Mouse (Mus musculus) neural tube, embryonic 14.5 days (tissue): ENCODE data around the gene Phldb1. TPM values are rescaled to one million over a fixed set of nuclear protein-coding genes. Genes with fewer than 3 reads are reported as not detected.
"Not testable (repeated sequence)": the region's sequence is repeated elsewhere in the genome, so short reads cannot be mapped to it uniquely, and the experiment has no call there.

Experiments
- ATAC-seq: fragments of 200-750 bp; cut with Nextera tagmentation; 2 replicates; pipeline ENCODE4 v1.8.0; 2017; ENCODE audit warnings: low read depth, mild to moderate bottlenecking, moderate TSS enrichment, moderate library complexity
- H3K27ac ChIP-seq: fragments of 300-500 bp; sonication (generic); 2 replicates; pipeline ENCODE4 v1.5.1; 2014; ENCODE audit warnings: low read depth, mild to moderate bottlenecking, control low read depth, low read length, moderate library complexity, mixed read lengths
- H3K27me3 ChIP-seq: fragments of 300-500 bp; sonication (generic); 2 replicates; pipeline ENCODE4 v1.6.1; 2014; ENCODE audit warnings: low read length; ENCODE audit not compliant: control insufficient read depth, insufficient read depth
- H3K36me3 ChIP-seq: fragments of 300-500 bp; sonication (generic); 2 replicates; pipeline ENCODE4 v1.6.1; 2014; ENCODE audit warnings: low read length, mixed read lengths; ENCODE audit not compliant: control insufficient read depth, insufficient read depth
- H3K4me1 ChIP-seq: fragments of 300-500 bp; sonication (generic); 2 replicates; pipeline ENCODE4 v1.6.1; 2014; ENCODE audit warnings: low read length; ENCODE audit not compliant: control insufficient read depth, insufficient read depth
- H3K4me2 ChIP-seq: fragments of 300-500 bp; sonication (generic); 2 replicates; pipeline ENCODE4 v1.6.1; 2014; ENCODE audit warnings: mild to moderate bottlenecking, low read depth, low read length, control low read depth
- H3K4me3 ChIP-seq: fragments of 300-500 bp; sonication (generic); 2 replicates; pipeline ENCODE4 v1.5.1; 2014; ENCODE audit warnings: low read depth, low read length, control low read depth, mixed read lengths
- H3K9ac ChIP-seq: fragments of 300-500 bp; sonication (generic); replicated peaks from 2 replicates; pipeline ENCODE4 v1.6.1; 2014; ENCODE audit warnings: low read depth, mild to moderate bottlenecking, control low read depth, low read length, mixed read lengths
- H3K9me3 ChIP-seq: fragments of 300-500 bp; sonication (generic); 2 replicates; pipeline ENCODE4 v1.6.1; 2016; ENCODE audit warnings: low read length; ENCODE audit not compliant: control insufficient read depth
- WGBS: fragments of 180-500 bp; shearing (Covaris S2); extraction: QIAGEN DNeasy Blood & Tissue Kit; methylation state at CpG from one replicate; pipeline ENCODE4 v1.1.7; 2014; 5-methylcytosine and 5-hydroxymethylcytosine counted together
- polyA plus RNA-seq: library from polyadenylated mRNA; unstranded; fragments of >200 nt; fragmentation: Nextera tagmentation; extraction: Ambion mirVana; gene quantifications from 2 replicates; pipeline ENCODE4 v1.2.1, GENCODE M21; 2014

The Phldb1 gene
- polyA plus RNA-seq, 1 experiment from 2014 or later, result 38.8 TPM

DNA sequence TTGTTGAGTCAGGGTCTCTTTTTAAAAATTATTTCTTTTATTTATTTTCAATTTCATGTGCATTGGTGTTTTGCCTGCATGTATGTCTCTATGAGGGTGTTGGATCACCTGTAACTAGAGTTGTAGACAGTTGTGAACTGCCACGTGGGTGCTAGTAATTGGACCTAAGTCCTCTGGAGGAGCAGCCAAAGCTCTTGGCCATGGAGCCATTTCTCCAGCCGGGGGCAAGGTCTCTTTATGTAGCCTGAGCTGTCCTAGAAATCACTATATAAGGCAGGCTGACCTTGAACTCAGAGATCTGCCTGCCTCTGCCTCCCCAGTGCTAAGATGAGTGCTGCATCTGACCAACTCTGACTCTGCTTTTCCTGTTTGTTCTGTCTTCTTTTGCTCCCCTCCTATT lies 90.8 kb downstream of the Phldb1 start:
- WGBS, result 91% methylated on average over 2 of the region's 2 CpGs
- H3K9ac ChIP-seq, result no peak overlapping the region
- H3K4me2 ChIP-seq, result no peak overlapping the region
- no peaks in the 10 kb centered on the region for H3K27me3 ChIP-seq
- H3K4me1 ChIP-seq, result no peaks in the 10 kb centered on the region
- no peak for ATAC-seq
- H3K36me3 ChIP-seq, result no peaks in the 10 kb centered on the region
- H3K9me3 ChIP-seq, result no peaks in the 10 kb centered on the region
- H3K4me3 ChIP-seq, result no peak overlapping the region
- no peak overlapping the region for H3K27ac ChIP-seq

DNA sequence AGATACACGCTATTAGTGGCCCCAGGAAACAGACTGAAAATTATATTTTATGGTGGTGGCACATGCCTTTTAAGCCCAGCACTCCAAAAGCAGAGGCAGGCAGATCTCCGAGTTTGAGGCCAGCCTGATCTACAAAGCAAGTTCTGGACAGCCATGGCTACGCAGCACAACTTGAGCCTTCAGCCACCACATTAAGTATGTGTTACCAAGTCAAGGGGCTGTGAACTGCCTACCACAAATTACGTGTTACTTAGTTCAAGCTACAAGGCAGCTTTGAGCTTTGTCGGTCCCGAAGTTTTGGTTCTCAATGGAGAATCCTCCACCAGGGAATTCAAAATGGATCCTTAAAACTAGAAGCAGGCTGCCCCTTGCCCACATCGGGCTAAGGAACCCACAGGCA lies 91.9 kb downstream of the Phldb1 start:
- no peak overlapping the region for H3K9ac ChIP-seq
- no peaks in the 10 kb centered on the region for H3K4me1 ChIP-seq
- H3K27ac ChIP-seq, result no peak overlapping the region
- H3K4me2 ChIP-seq, result no peak overlapping the region
- H3K27me3 ChIP-seq, result no peaks in the 10 kb centered on the region
- H3K4me3 ChIP-seq, result no peak overlapping the region
- peaks cover 6% of the 10 kb centered on the region for H3K36me3 ChIP-seq
- 97% methylated on average over 7 of the region's 7 CpGs for WGBS
- no peaks in the 10 kb centered on the region for H3K9me3 ChIP-seq
- no peak for ATAC-seq

DNA sequence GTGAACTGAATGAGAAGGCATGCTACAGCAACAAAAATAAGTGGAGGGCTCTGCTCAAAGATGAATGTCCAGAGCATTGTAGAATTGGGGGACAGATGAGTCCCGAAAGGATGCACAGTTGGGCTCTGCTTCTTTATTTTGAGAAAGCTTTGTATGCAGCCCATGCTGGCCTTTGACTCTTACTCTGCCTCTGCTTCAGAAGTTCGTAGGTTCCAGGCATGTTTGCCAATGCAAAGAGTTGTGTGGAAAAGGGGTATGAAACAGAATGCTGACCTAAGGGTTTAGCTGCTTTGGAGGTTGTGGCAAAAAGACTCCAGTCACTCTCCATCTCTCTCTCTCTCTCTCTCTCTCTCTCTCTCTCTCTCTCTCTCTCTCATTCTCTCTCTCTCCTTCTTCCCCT lies 93.4 kb downstream of the Phldb1 start:
- Histone ChIP-seq H3K9ac (no peak overlapping the region), H3K36me3 (peaks cover 18% of the 10 kb centered on the region), H3K9me3 (no peaks in the 10 kb centered on the region), H3K4me2 (no peak overlapping the region), H3K4me1 (no peaks in the 10 kb centered on the region), H3K27ac (no peak overlapping the region), H3K27me3 (no peaks in the 10 kb centered on the region), H3K4me3 (no peak overlapping the region)
- no peak for ATAC-seq
- 94% methylated on average over 2 of the region's 2 CpGs for WGBS

DNA sequence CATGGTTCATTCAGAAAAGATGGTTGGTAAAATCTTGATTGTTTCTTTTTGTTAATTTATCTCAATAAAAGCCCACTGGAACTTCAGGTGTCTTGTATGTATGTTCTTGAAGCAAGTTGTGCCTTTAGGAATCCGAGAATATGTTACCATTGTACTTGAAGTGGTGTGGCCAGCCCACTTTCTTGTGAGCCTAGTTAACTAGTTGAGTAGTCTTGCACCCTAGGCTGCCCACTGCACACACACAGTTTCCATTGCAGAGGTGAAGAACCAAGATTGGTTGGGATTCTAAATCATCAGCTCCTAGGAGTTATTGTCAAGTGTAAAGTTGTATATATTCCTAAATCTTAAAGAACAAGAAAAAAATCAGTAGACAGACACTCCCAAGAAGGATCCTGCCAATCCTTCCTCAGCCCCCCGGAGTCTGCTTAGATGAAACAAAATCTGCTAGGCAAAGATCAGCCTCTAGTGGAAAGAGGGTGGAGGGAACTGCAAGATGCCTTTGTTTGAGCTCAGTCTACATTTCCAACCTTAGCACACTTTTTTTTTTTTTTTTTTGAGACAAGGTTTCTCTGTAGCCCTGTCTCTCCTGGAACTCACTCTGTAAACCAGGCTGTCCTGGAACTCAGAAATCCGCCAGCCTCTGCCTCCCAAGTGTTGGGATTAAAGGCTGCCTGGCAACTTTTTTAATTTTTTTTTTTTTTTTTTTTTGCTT lies 94.2 kb downstream of the Phldb1 start:
- H3K36me3 ChIP-seq, result peaks cover 24% of the 10 kb centered on the region
- 93% methylated on average over 3 of the region's 3 CpGs for WGBS
- no peak overlapping the region for H3K4me3 ChIP-seq
- ATAC-seq, result no peak
- H3K4me2 ChIP-seq, result no peak overlapping the region
- H3K9ac ChIP-seq, result no peak overlapping the region
- no peaks in the 10 kb centered on the region for H3K4me1 ChIP-seq
- no peaks in the 10 kb centered on the region for H3K9me3 ChIP-seq
- no peaks in the 10 kb centered on the region for H3K27me3 ChIP-seq
- no peak overlapping the region for H3K27ac ChIP-seq

DNA sequence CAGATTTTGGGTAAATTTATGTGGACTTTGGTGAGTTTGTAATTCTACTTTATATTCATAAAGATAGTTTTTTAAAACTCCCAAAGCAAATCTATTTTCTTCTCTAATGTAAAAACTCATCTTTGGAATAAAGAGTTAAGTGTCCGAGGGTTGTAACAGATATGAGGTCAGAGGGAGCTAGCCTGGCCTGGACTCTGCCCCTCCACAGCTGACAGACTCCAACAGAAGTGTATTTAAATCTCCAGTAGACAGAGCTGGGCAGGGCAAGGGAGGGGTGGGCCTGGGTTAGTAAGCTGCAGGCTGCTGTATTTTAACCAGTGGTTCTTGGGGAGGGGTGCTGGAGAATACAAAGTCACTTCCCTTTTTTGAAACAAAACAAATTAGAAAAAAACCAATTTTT lies 95.0 kb downstream of the Phldb1 start:
- H3K9ac ChIP-seq, ATAC-seq, H3K27me3 ChIP-seq, H3K4me3 ChIP-seq, H3K4me1 ChIP-seq, H3K27ac ChIP-seq, H3K9me3 ChIP-seq, H3K4me2 ChIP-seq: not testable (repeated sequence)
- peaks cover 32% of the 10 kb centered on the region for H3K36me3 ChIP-seq
- 88% methylated on average over 1 of the region's 1 CpGs for WGBS

DNA sequence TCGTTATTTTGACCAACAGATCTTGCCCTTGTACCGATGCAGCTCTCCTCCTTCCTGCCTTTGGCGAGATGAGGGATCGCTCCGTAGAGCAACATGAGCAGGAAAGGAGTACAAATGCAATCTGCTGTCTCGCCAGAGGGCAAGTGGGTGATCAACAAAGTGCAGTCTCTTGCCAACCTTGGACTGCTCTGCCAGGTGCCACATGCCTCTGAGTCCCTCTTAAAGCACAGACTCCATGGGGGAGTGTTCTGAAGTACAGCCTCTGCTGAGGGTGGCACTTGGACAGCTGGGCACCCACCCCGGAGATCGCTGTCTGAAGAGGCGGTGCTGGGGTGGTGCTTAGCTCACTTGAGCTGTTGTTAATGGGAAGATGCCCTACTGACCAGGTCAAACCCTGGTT lies 96.3 kb downstream of the Phldb1 start:
- not testable (repeated sequence) for H3K27me3 ChIP-seq, H3K4me3 ChIP-seq, H3K9me3 ChIP-seq, ATAC-seq, H3K9ac ChIP-seq, H3K4me2 ChIP-seq, H3K4me1 ChIP-seq, H3K27ac ChIP-seq
- peaks cover 43% of the 10 kb centered on the region for H3K36me3 ChIP-seq
- WGBS, result 97% methylated on average over 9 of the region's 9 CpGs

DNA sequence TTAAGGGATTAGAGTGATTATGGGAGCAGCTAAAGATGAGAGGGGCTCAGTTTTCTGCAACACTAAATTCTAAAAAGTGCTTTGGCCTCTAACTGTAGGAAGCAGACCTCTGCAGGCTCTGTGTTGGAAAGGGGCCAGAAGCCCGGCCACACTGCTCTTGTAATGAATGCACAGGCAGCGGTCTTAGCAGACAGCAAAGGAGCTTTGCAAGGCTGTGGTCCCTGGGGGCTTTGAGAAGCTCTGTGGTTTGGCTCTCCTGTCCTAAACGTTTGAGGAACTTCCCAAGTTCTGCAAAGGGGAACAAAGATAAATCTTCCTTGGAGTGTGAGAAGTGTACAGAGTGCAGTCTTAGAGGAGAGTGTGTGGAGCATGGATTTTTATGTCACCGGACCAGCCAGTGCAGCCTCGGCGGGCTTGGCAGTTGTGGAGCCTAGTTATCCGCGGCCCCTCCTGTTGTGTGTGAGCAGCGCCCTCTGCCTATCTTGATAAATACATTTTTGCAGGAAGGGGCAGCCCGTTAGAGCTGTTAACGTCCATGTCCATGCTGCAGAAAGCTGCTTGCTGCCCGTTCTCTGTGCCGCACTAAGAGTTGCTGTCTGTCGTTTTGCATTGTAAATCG lies 97.3 kb downstream of the Phldb1 start:
- peaks cover 49% of the 10 kb centered on the region for H3K36me3 ChIP-seq
- WGBS, result 72% methylated on average over 15 of the region's 15 CpGs
- no peaks in the 10 kb centered on the region for H3K9me3 ChIP-seq
- H3K27me3 ChIP-seq, result no peaks in the 10 kb centered on the region
- no peak overlapping the region for H3K4me2 ChIP-seq
- no peak for ATAC-seq
- H3K4me1 ChIP-seq, result no peaks in the 10 kb centered on the region
- H3K27ac ChIP-seq, result no peak overlapping the region
- H3K4me3 ChIP-seq, result no peak overlapping the region
- H3K9ac ChIP-seq, result no peak overlapping the region

Other genes starting within 250 kb of the Phldb1 start
- not detected in 2 replicates for gene Cxcr5, start 173.3 kb downstream of the Phldb1 start, polyA plus RNA-seq
- gene Ddx6, start 130.3 kb downstream of the Phldb1 start, polyA plus RNA-seq, result 20.2 and 33.8 TPM in 2 replicates
- gene Treh, start 62.0 kb downstream of the Phldb1 start, polyA plus RNA-seq, result not detected in 2 replicates
- 153 and 177 TPM in 2 replicates for gene Arcn1, start 32.6 kb upstream of the Phldb1 start, polyA plus RNA-seq
- gene Ift46, start 32.7 kb upstream of the Phldb1 start, polyA plus RNA-seq, result 160 and 170 TPM in 2 replicates
- 19.1 and 21.1 TPM in 2 replicates for gene Tmem25, start 64.1 kb upstream of the Phldb1 start, polyA plus RNA-seq
- gene Ttc36, start 67.9 kb upstream of the Phldb1 start, polyA plus RNA-seq, result 1.1 TPM in 1 of 2 replicates, not detected in the other
- 16.5 and 23.1 TPM in 2 replicates for gene Kmt2a, start 146.1 kb upstream of the Phldb1 start, polyA plus RNA-seq
- gene Atp5l, start 185.5 kb upstream of the Phldb1 start, polyA plus RNA-seq, result 756 and 860 TPM in 2 replicates
- gene Ube4a, start 230.4 kb upstream of the Phldb1 start, polyA plus RNA-seq, result 48.3 and 52.8 TPM in 2 replicates
- 0.22 TPM in 1 of 2 replicates, not detected in the other for gene Cd3g, start 245.2 kb upstream of the Phldb1 start, polyA plus RNA-seq
- not detected in 2 replicates for gene Cd3d, start 246.6 kb upstream of the Phldb1 start, polyA plus RNA-seq